Mouse (Mus musculus): Measurements from ENCODE around the gene Camk2n2. TPM values are rescaled to one million over a fixed set of nuclear protein-coding genes. Genes with fewer than 3 reads are reported as not detected.

Camk2n2 gene
- polyA plus RNA-seq (2014; fragmentation: Illumina TruSeq; extraction: RNeasy Lipid Tissue Mini Kit (QIAGEN cat#74804); ENCODE audit: low read depth, low replicate concordance) = 0.47 TPM

DNA sequence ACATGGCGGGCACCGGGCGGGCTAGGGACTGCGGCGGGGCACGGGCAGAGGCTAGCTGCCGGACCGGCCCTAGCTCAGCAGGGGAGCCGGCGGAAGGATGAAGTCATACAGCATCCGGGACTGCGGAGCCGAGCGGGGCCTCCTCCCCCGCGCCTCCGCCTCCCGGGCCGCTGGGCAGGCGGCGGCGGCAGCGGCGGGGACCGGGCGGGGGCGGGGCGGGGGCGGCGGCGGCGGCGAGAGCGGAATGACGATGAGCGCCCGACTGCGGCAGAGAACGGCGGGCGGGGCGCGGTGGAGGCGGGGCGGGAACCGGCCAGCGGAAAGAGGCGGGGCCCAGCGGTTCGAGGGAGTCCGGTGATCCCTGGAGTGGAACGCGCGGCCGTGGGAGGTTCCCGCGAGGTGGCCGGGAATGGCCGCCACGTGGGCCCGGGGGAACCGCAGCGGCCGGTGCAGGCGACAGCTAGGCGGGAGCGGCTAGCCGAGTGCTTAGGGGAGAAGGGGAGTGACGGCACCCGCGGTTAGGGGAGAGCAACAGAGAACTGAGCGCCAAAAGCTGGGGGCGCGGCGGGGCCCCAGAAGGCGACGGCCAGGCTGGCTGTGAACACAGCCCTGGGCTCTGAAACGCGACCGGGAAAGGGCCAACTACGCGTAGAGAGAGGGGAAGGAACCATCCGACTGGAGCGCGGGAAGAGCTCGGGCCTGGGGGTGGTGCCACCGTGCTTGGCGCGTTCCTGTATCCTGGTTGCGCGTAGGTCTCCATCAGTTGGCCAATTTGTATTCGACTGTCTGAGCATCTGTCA, at the start of gene Camk2n2:
Camk2n2 (minus strand) TSS at position 97 of the 800 bp plus-strand sequence.

DNA sequence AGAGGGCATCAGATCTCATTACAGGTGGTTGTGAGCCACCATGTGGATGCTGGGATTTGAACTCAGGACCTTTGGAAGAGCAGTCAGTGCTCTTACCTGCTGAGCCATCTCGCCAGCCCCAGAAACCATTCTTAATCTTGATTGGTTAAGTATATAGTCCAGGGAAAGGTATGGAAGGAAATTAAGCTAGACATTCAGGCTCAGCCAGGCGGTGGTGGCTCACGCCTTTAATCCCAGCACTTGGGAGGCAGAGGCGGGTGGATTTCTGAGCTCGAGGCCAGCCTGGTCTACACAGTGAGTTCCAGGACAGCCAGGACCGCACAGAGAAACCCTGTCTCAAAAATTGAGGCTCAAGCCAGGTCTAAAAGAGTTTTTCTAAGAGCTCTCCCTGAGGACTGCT, 46.9 kb upstream of the Camk2n2 start, which contains the start of gene Eif4g1:
Eif4g1 (plus strand) TSS at position 301 of the 400 bp plus-strand sequence.

DNA sequence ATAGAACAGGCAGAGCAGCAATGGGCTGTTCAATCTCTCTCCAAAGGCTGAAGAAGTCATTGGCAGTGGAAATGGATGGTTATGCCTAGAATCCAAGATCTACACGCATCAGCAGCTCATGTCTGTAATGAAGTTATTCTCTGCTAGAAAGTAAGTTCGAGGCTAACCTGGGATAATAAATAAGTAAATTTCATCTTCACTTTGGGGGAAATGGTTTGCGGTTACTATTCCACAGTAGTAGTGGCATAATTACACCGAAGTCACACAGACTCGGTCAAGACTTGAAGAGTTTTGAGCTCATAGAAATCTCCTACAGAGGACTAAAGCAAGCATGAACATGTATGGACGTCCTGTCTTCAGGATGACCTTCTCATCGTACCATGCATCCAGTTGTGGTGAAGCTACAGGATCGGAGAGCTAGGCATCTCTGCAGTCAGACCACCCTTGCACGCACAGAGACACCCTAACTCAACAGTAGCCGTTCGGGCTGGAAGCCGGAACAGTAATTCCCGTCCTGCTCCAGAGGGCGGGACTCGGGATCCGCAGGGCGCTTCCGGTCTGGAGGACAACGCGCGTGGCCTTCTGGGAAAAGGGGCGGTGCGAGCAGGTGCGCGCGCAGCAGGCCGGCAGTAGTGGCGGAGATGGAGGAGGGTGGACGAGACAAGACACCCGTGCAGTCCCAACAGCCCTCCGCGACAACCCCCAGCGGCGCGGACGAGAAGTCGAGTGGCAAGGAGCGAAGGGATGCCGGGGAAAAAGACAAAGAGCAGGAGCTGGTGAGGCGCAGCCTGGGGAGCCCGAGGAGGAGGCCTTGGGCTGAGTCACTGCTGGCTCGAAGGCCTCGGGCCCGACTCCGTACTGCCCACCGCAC, 30.2 kb upstream of the Camk2n2 start, which contains the start of gene Psmd2:
Psmd2 (plus strand) TSS at position 577 of the 871 bp plus-strand sequence.

DNA sequence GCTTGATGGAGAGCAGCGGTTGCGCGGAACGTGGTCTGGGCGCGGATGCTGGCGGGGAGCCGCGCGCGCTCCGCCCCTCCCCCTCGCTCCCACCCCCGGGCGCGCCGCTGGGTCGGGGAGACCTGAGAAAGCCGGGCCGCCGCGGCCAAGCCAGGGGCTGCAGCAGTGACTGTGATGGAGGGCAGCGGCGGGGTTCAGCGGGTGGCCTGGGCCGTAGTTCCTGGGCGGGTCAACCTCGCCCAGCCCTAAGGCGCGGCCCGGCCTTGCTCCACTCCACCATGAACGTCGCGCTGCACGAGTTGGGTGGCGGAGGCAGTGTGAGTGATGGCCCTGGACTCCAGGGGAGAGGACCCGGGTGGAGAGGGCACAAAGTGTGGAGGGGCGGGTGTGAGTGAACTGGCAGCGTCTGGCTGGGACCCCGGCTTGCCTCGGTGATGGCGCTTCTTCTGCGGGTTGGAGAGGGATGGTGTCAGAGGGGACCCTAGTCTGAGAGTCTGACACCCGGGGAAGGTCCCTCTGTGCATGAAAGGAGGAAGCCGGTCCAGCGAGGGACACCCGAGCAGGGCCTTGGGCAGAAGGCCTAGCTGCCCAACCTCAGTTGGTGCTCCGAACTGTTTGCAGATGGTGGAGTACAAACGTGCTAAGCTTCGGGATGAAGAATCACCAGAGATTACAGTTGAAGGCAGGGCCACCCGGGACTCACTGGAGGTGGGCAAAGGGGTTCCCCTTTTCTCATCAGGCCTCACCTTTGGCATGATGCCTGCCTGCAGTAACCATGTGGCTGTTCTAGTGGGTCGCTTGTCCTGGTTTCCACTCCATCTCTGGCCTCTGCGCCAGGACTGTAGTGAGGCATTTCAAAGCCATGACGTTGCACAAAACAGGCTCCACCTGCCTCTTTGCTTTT, 8.9 kb upstream of the Camk2n2 start, which contains the start of gene Ece2:
Ece2 (plus strand) TSS at position 98 of the 904 bp plus-strand sequence.

DNA sequence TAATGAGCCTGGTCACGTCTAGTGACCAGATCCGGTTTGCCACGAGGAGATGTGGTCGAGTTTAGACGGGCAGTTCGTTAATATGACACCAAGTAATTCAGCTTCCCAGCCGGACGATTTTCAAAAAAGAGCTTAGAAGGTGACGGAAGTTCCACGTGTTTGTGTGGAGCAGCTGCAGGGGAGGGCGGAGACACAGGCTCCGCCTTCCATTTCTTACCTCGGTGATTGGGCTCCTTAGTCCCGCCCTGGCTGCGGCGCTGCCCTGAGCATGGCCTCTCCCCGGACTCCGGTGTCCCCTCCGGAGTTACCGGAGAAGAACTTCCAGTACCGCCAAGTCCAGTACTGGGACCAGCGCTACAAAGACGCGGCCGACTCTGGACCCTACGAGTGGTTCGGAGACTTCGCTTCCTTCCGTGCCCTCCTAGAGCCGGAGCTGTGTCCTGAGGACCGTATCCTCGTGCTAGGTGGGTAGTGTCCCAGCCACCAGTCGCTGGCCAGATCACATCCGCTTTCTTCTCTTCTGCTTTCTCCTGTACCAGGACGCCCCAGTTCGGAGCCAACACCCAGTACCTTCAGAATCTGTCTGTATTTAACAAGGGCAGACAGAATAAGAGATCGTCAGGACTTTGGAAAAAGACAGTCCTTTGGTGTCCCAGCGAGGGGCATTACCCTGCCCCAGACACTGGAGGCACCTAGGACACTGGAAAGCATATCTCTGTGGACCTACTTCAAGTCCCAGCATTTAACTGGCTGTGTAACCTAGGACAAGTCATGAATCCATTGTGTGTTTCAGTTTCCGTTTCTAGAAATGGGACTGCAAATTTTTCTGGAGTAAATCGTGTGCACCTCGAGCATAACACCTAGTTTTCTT, 9.5 kb downstream of the Camk2n2 start, which contains the start of the genes Eef1akmt4, Gm49333 and Alg3:
Eef1akmt4 (plus strand) TSS at position 237 of the 871 bp plus-strand sequence.
Gm49333 (plus strand) TSS at position 254 of the 871 bp plus-strand sequence.
Alg3 (minus strand) TSS at position 379 of the 871 bp plus-strand sequence.

DNA sequence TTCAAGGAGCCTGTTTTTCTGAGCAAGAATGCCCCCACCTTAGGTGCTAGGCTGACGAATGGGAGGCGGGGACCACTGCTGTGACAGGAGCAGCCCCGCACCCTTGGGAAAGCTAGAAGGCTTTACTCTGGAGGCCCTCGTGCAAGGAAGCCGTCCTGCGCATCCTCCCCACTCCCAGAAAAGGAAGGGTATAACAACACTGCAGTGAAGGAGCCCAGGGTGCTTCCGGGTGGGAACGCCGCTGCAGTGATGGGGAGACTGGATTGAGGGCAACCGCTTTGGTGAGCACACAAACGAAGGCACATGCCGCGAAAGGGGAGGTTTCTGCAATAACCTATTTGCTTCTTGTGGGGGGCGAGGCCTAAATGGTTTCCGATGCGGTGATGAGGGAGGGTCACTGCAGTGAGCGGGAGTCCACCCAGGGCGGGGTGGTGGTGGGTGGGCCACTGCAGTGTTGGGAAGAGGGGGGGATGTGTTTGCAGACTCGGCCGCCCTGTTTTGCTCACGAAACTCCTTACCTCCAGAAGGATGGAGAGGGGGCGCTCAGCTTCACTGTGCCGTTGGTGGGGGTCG, 31.6 kb downstream of the Camk2n2 start, which contains the start of gene Vwa5b2:
Vwa5b2 (plus strand) TSS at position 106 of the 573 bp plus-strand sequence.

Other genes starting within 250 kb of the Camk2n2 start
- gene Abcc5, start 194.9 kb downstream of the Camk2n2 start, polyA plus RNA-seq (2014; fragmentation: Illumina TruSeq; extraction: RNeasy Lipid Tissue Mini Kit (QIAGEN cat#74804); ENCODE audit: low read depth, low replicate concordance) = 21.1 TPM
- 7.8 TPM for gene Eif2b5, start 122.5 kb downstream of the Camk2n2 start, polyA plus RNA-seq (2014; fragmentation: Illumina TruSeq; extraction: RNeasy Lipid Tissue Mini Kit (QIAGEN cat#74804); ENCODE audit: low read depth, low replicate concordance)
- gene Dvl3, start 104.3 kb downstream of the Camk2n2 start, polyA plus RNA-seq (2014; fragmentation: Illumina TruSeq; extraction: RNeasy Lipid Tissue Mini Kit (QIAGEN cat#74804); ENCODE audit: low read depth, low replicate concordance) = 23.3 TPM
- 87.0 TPM for gene Ap2m1, start 85.8 kb downstream of the Camk2n2 start, polyA plus RNA-seq (2014; fragmentation: Illumina TruSeq; extraction: RNeasy Lipid Tissue Mini Kit (QIAGEN cat#74804); ENCODE audit: low read depth, low replicate concordance)
- gene Abcf3, start 72.7 kb downstream of the Camk2n2 start, polyA plus RNA-seq (2014; fragmentation: Illumina TruSeq; extraction: RNeasy Lipid Tissue Mini Kit (QIAGEN cat#74804); ENCODE audit: low read depth, low replicate concordance) = 9.1 TPM
- 0.76 TPM for gene Vwa5b2, start 31.8 kb downstream of the Camk2n2 start, polyA plus RNA-seq (2014; fragmentation: Illumina TruSeq; extraction: RNeasy Lipid Tissue Mini Kit (QIAGEN cat#74804); ENCODE audit: low read depth, low replicate concordance)
- 1.9 TPM for gene Eef1akmt4, start 9.7 kb downstream of the Camk2n2 start, polyA plus RNA-seq (2014; fragmentation: Illumina TruSeq; extraction: RNeasy Lipid Tissue Mini Kit (QIAGEN cat#74804); ENCODE audit: low read depth, low replicate concordance)
- not detected for gene Gm49333, start 9.7 kb downstream of the Camk2n2 start, polyA plus RNA-seq (2014; fragmentation: Illumina TruSeq; extraction: RNeasy Lipid Tissue Mini Kit (QIAGEN cat#74804); ENCODE audit: low read depth, low replicate concordance)
- gene Alg3, start 9.6 kb downstream of the Camk2n2 start, polyA plus RNA-seq (2014; fragmentation: Illumina TruSeq; extraction: RNeasy Lipid Tissue Mini Kit (QIAGEN cat#74804); ENCODE audit: low read depth, low replicate concordance) = 3.7 TPM
- 0.47 TPM for gene Ece2, start 8.5 kb upstream of the Camk2n2 start, polyA plus RNA-seq (2014; fragmentation: Illumina TruSeq; extraction: RNeasy Lipid Tissue Mini Kit (QIAGEN cat#74804); ENCODE audit: low read depth, low replicate concordance)
- gene Psmd2, start 30.4 kb upstream of the Camk2n2 start, polyA plus RNA-seq (2014; fragmentation: Illumina TruSeq; extraction: RNeasy Lipid Tissue Mini Kit (QIAGEN cat#74804); ENCODE audit: low read depth, low replicate concordance) = 56.0 TPM
- gene Eif4g1, start 47.0 kb upstream of the Camk2n2 start, polyA plus RNA-seq (2014; fragmentation: Illumina TruSeq; extraction: RNeasy Lipid Tissue Mini Kit (QIAGEN cat#74804); ENCODE audit: low read depth, low replicate concordance) = 135 TPM
- gene Fam131a, start 72.0 kb upstream of the Camk2n2 start, polyA plus RNA-seq (2014; fragmentation: Illumina TruSeq; extraction: RNeasy Lipid Tissue Mini Kit (QIAGEN cat#74804); ENCODE audit: low read depth, low replicate concordance) = not detected
- gene Polr2h, start 96.4 kb upstream of the Camk2n2 start, polyA plus RNA-seq (2014; fragmentation: Illumina TruSeq; extraction: RNeasy Lipid Tissue Mini Kit (QIAGEN cat#74804); ENCODE audit: low read depth, low replicate concordance) = 26.0 TPM
- gene Clcn2, start 96.5 kb upstream of the Camk2n2 start, polyA plus RNA-seq (2014; fragmentation: Illumina TruSeq; extraction: RNeasy Lipid Tissue Mini Kit (QIAGEN cat#74804); ENCODE audit: low read depth, low replicate concordance) = 5.6 TPM
- gene Chrd, start 111.8 kb upstream of the Camk2n2 start, polyA plus RNA-seq (2014; fragmentation: Illumina TruSeq; extraction: RNeasy Lipid Tissue Mini Kit (QIAGEN cat#74804); ENCODE audit: low read depth, low replicate concordance) = 0.28 TPM
- gene Thpo, start 113.2 kb upstream of the Camk2n2 start, polyA plus RNA-seq (2014; fragmentation: Illumina TruSeq; extraction: RNeasy Lipid Tissue Mini Kit (QIAGEN cat#74804); ENCODE audit: low read depth, low replicate concordance) = 0.47 TPM

Data from sigmoid colon, adult 10 weeks (tissue).